Mouse (Mus musculus) bone marrow macrophage, adult 2 months (primary cell): ENCODE results near the gene Gfpt1.

ENCODE experiments used
- CTCF ChIP-seq: IDR thresholded peaks from 2 replicates; pipeline ENCODE4 v1.5.1; 2012; ENCODE audit warnings: low read depth, mild to moderate bottlenecking, low read length, moderate library complexity
- POLR2A ChIP-seq: IDR thresholded peaks from 2 replicates; pipeline ENCODE4 v1.6.1; 2012; ENCODE audit warnings: mild to moderate bottlenecking, low read depth, low read length, borderline replicate concordance

DNA sequence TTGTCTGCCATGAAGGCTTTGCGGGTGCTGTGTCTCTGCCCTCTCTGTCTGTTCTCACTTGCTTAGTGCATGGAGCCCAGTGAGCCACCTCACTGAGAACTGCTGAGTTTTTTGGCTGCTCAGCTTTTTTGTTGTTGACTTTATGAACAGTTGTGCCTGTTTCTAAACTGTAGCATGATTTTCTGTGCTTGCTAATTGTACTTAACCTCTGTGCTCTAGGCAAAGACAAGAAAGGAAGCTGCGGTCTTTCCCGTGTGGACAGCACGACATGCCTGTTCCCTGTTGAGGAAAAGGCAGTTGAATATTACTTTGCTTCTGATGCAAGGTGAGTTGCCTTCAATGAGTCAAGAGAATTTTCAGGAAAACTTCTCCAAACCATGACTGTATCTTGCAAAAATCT lies 20.9 kb downstream of the Gfpt1 start:
- no peak for TF ChIP-seq CTCF
- TF ChIP-seq POLR2A: no peak
